Mouse (Mus musculus): Measurements from ENCODE around the gene Atp8b3.

GRCm38 (mm10) chr10:80585581-80585980, 46.7 kb upstream of the Atp8b3 start:
- TF ChIP-seq CTCF (IDR thresholded peaks at IDR 0.05; ENCODE audit: borderline replicate concordance, control insufficient read depth, extremely low read depth, insufficient read depth, low read length, poor library complexity) (no peak), POLR2A (IDR thresholded peaks at IDR 0.05; ENCODE audit: control insufficient read depth, extremely low read depth, insufficient read depth, low read length, poor library complexity) (no peak)
